Mouse (Mus musculus) liver, embryonic 14.5 days (tissue): ENCODE results near the gene Vps29.
A peak's percentile ranks its signal among the peaks of the same experiment; 100 is the strongest.

ENCODE experiments used
- CTCF ChIP-seq: IDR thresholded peaks from 2 replicates; pipeline ENCODE4 v1.5.1; 2016; ENCODE audit warnings: antibody characterized with exemption, low read depth, control low read depth
- EP300 ChIP-seq: IDR thresholded peaks from 2 replicates; pipeline ENCODE4 v1.6.1; 2016; ENCODE audit warnings: antibody characterized with exemption, low read depth

DNA sequence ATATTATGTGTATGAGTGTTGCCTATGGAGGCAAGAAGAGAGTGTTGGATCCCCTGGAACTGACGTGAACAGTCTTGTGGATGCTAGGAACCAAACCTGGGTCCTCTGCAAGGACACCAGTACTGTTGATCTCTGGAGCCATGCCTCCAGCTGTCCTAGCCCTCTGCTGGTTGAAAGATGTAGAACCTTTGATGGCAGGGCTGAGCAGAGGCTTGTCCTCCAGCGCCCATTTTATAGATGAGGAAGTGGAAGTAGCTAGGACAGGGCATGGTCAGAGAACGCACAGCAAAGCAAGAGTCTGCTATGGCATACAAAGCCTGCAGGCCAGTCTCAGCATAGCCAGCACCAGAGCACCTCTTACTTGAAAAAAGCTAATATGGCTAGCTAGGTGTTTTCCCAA is 36.1 kb upstream of the Vps29 start:
- TF ChIP-seq CTCF (peak; percentile 72), EP300 (no peak)
